28 mouse cellular contexts compared by ENCODE assay signal in the genomic region with DNA sequence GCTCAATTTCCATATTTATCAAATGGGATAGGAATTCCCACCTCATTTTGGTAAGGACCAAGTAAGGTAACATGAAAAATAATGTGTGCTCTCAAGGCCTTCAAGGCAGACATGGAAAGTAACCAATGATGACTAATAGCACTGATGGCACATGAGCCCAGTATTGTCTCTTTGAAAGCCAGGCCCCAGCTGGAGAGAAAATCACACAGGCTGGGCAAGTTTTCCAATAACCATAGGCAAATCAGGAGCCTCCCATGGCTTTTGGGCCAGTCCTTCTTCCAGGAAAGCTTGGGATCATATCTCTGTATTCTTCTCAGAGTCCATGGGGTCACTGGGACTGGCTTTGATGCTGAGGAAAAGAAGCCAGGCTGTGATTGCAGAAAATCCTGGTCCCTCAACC.
"Had no signal": no experiment of that assay in that cellular context is flagged by ENCODE, and none has a peak within 500 bp of the region (broad histone marks: within the 10 kb centered on the region; RNA-seq: fewer than 3 reads in every experiment).

No protein-coding gene starts in this region.

- H3K9me3 ChIP-seq: heart, embryonic 10.5 days; heart, embryonic 12.5 days; hindbrain, embryonic 12.5 days; intestine, embryonic 15.5 days; limb, embryonic 10.5 days; limb, embryonic 12.5 days; liver, embryonic 13.5 days; liver, embryonic 15.5 days had no signal

- H3K36me3 ChIP-seq: heart, embryonic 10.5 days; heart, embryonic 12.5 days; hindbrain, embryonic 10.5 days; hindbrain, embryonic 12.5 days; intestine, embryonic 15.5 days; limb, embryonic 10.5 days; limb, embryonic 12.5 days; liver, embryonic 13.5 days; liver, embryonic 15.5 days had no signal

- H3K9ac ChIP-seq: heart, embryonic 12.5 days; hindbrain, embryonic 12.5 days; hindbrain, embryonic 14.5 days; intestine, embryonic 15.5 days; limb, embryonic 12.5 days; liver, embryonic 13.5 days; liver, embryonic 15.5 days; liver, postnatal 0 days had no signal

- H3K4me3 ChIP-seq: gastrocnemius, adult 2 months; heart, embryonic 10.5 days; heart, embryonic 12.5 days; hindbrain, embryonic 10.5 days; hindbrain, embryonic 12.5 days; intestine, embryonic 15.5 days; left cerebral cortex, adult 2 months; limb, embryonic 10.5 days; limb, embryonic 12.5 days; liver, embryonic 13.5 days; liver, embryonic 15.5 days had no signal

- H3K4me2 ChIP-seq: heart, embryonic 12.5 days; hindbrain, embryonic 12.5 days; hindbrain, embryonic 14.5 days; intestine, embryonic 15.5 days; limb, embryonic 12.5 days; liver, embryonic 11.5 days; liver, embryonic 13.5 days; liver, embryonic 15.5 days had no signal

- ATAC-seq: hindbrain, embryonic 16.5 days; inflammation-experienced regulatory T-cells, adult 6 months; intestine, embryonic 15.5 days; intestine, postnatal 0 days; liver, postnatal 0 days had no signal

- DNase-seq: gastrocnemius, adult 2 months; gastrocnemius, postnatal 10 days; gastrocnemius, postnatal 25 days; heart, postnatal 10 days; heart, postnatal 4 days; kidney, adult 18-20 months; kidney, adult 8-10 months; kidney, postnatal 10 days; kidney, postnatal 25 days; kidney, postnatal 4 days; liver; liver, embryonic 13.5 days; liver, postnatal 0 days; lung, adult 2 months had no signal

- H3K27me3 ChIP-seq: heart, embryonic 12.5 days; hindbrain, embryonic 12.5 days; intestine, embryonic 15.5 days; limb, embryonic 12.5 days; liver, embryonic 13.5 days; liver, embryonic 15.5 days had no signal

- H3K4me1 ChIP-seq: heart, embryonic 10.5 days; heart, embryonic 12.5 days; hindbrain, embryonic 10.5 days; hindbrain, embryonic 12.5 days; intestine, embryonic 15.5 days; limb, embryonic 10.5 days; limb, embryonic 12.5 days; liver, embryonic 13.5 days; liver, embryonic 15.5 days had no signal

- H3K27ac ChIP-seq: gastrocnemius, adult 2 months; heart, embryonic 10.5 days; hindbrain, embryonic 10.5 days; hindbrain, embryonic 12.5 days; hindbrain, embryonic 14.5 days; intestine, embryonic 15.5 days; left cerebral cortex, adult 2 months; limb, embryonic 10.5 days; limb, embryonic 12.5 days; liver, embryonic 13.5 days; liver, embryonic 15.5 days had no signal
